Mouse (Mus musculus): ENCODE results near the gene Gm12845. TPM values are rescaled to one million over a fixed set of nuclear protein-coding genes. Genes with fewer than 3 reads are reported as not detected.

Gm12845 gene
- total RNA-seq (2023), result not detected

GRCm38 (mm10) chr4:117724112-117724511, at the start of gene Gm12845:
Gene Gm12845, plus strand, starts transcription at chr4:117724412.

GRCm38 (mm10) chr4:117681931-117682461, 42.2 kb upstream of the Gm12845 start, which contains the start of gene Dmap1:
Gene Dmap1, minus strand, starts transcription at chr4:117682273.

GRCm38 (mm10) chr4:117765416-117765815, 41.2 kb downstream of the Gm12845 start, which contains the start of gene Klf17:
Gene Klf17, minus strand, starts transcription at chr4:117765648.

Other genes starting within 250 kb of the Gm12845 start
- gene Rnf220, start 227.4 kb upstream of the Gm12845 start, total RNA-seq (2023), result 185 TPM
- gene Eri3, start 174.0 kb upstream of the Gm12845 start, total RNA-seq (2023), result 43.8 TPM
- 28.1 TPM for gene Dmap1, start 42.1 kb upstream of the Gm12845 start, total RNA-seq (2023)
- not detected for gene Klf17, start 41.2 kb downstream of the Gm12845 start, total RNA-seq (2023)
- gene Slc6a9, start 110.1 kb downstream of the Gm12845 start, total RNA-seq (2023), result 3.0 TPM
- not detected for gene Ccdc24, start 148.1 kb downstream of the Gm12845 start, total RNA-seq (2023)
- gene B4galt2, start 159.1 kb downstream of the Gm12845 start, total RNA-seq (2023), result 0.34 TPM
- gene Atp6v0b, start 162.9 kb downstream of the Gm12845 start, total RNA-seq (2023), result 112 TPM
- 15.6 TPM for gene Dph2, start 167.6 kb downstream of the Gm12845 start, total RNA-seq (2023)
- gene Ipo13, start 190.6 kb downstream of the Gm12845 start, total RNA-seq (2023), result 41.1 TPM
- 0.24 TPM for gene Artn, start 205.4 kb downstream of the Gm12845 start, total RNA-seq (2023)

Data from CD8-positive naive resting alpha-beta T cell, adult 57 days (primary cell).